Mouse (Mus musculus) heart, embryonic 13.5 days (tissue): ENCODE results near the gene Doc2a. TPM values are rescaled to one million over a fixed set of nuclear protein-coding genes. Genes with fewer than 3 reads are reported as not detected.

Experiments used
- ATAC-seq: fragments of 200-750 bp; cut with Nextera tagmentation; 2 replicates; pipeline ENCODE4 v1.8.0; 2017; ENCODE audit warnings: moderate TSS enrichment; ENCODE audit not compliant: insufficient number of reproducible peaks, low FRiP score, low TSS enrichment; ENCODE audit errors: extremely low read depth
- H3K27ac ChIP-seq: fragments of 300-500 bp; sonication (generic); replicated peaks from 2 replicates; pipeline ENCODE4 v1.5.1; 2015; ENCODE audit warnings: moderate library complexity, mild to moderate bottlenecking, inconsistent platforms
- H3K27me3 ChIP-seq: fragments of 300-500 bp; sonication (generic); replicated peaks from 2 replicates; pipeline ENCODE4 v1.6.1; 2015; ENCODE audit warnings: mild to moderate bottlenecking, inconsistent platforms
- H3K36me3 ChIP-seq: fragments of 300-500 bp; sonication (generic); 2 replicates; pipeline ENCODE4 v1.6.1; 2015; ENCODE audit warnings: mild to moderate bottlenecking, inconsistent platforms
- H3K4me1 ChIP-seq: fragments of 300-500 bp; sonication (generic); 2 replicates; pipeline ENCODE4 v1.6.1; 2015; ENCODE audit warnings: inconsistent platforms
- H3K4me2 ChIP-seq: fragments of 300-500 bp; sonication (generic); 2 replicates; pipeline ENCODE4 v1.6.1; 2015; ENCODE audit warnings: inconsistent platforms, mild to moderate bottlenecking, moderate library complexity
- H3K4me3 ChIP-seq: fragments of 300-500 bp; sonication (generic); 2 replicates; pipeline ENCODE4 v1.5.1; 2015; ENCODE audit warnings: moderate library complexity, mild to moderate bottlenecking, inconsistent platforms
- H3K9ac ChIP-seq: fragments of 300-500 bp; sonication (generic); 2 replicates; pipeline ENCODE4 v1.6.1; 2015; ENCODE audit warnings: inconsistent platforms, mild to moderate bottlenecking, moderate library complexity
- H3K9me3 ChIP-seq: fragments of 300-500 bp; sonication (generic); 2 replicates; pipeline ENCODE4 v1.6.1; 2016; ENCODE audit warnings: inconsistent platforms
- WGBS: fragments of 180-500 bp; shearing (Covaris S2); methylation state at CpG from one replicate; pipeline ENCODE4 v1.1.7; 2015; ENCODE audit warnings: mixed read lengths; 5-methylcytosine and 5-hydroxymethylcytosine counted together
- polyA plus RNA-seq: library from polyadenylated mRNA; unstranded; fragments of >200 nt; fragmentation: Nextera tagmentation; extraction: Ambion mirVana; gene quantifications from 2 replicates; pipeline ENCODE4 v1.2.1, GENCODE M21; 2015

Doc2a gene
- polyA plus RNA-seq, 1 experiment from 2014 or later: 0.17 TPM

DNA sequence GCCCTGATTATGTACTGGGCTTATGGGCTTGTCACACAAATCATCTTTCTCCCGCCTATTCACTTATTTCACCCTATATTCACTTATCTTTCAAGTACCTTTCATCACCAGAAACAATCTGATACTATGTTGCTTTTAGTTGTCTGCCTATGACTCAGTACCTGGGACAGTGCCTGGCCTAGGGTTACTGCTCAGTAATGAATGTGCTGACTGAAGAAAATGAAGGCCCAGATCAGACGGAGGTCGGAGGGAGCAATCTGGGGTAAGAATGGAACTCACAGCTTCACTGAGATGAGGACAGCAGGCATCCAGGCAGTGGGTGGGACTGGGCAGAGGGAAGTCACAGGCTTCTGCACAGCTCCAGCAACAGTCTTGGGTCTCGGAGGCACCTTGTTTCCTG lies 39.8 kb upstream of the Doc2a start:
- Histone ChIP-seq H3K27ac (peak overlapping the region; percentile 89; the same call in 1 of the 2 replicates), H3K9me3 (no peaks in the 10 kb centered on the region), H3K9ac (peak overlapping the region; percentile 91), H3K27me3 (no peaks in the 10 kb centered on the region), H3K36me3 (peaks cover 24% of the 10 kb centered on the region), H3K4me2 (peak overlapping the region; percentile 93), H3K4me3 (0 out of 2 replicates have a peak overlapping the region, but pooled peaks have one; percentile 74), H3K4me1 (peaks cover 32% of the 10 kb centered on the region)
- 57% methylated on average over 4 of the region's 4 CpGs for WGBS
- no peak for ATAC-seq

DNA sequence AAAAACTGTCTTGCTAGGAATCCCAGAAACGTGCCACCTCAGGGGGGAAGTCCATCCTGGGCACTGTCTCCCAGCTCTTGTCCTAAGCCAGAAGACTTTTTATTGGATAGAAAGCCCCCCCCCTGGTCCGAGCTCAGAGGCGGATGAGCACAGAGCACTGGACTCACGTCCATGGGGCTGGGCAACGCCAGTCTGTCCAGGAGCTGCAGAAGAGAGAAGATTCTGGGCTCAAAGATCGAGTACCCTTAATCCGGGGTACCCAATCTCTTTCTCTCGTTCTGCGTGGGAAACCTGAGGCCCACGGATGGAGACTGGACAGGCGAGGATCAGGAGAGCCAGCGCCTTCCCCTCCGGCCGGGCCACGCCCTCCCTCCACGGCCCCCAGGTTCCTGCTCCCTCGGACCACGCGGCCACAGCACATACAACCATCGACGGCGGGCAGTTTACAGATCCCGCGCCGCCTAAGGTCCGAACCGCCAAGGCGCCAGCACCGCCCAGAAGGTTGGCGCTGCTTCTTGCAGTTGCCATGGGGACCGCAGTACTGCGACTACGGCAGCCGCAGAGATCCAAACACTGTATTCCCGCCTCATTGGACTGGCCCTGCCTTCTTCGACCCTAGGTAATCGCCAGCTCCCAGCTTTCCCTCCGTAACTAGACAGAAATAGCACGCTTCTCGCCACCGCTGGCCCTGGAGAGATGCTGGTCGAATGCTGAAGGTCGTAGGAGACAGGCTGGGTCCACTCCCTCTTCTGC lies 38.3 kb upstream of the Doc2a start:
- Histone ChIP-seq H3K27ac (peak overlapping the region; percentile 89), H3K9me3 (no peaks in the 10 kb centered on the region), H3K27me3 (no peaks in the 10 kb centered on the region), H3K4me2 (peak overlapping the region; percentile 93), H3K36me3 (peaks cover 18% of the 10 kb centered on the region), H3K4me3 (peak overlapping the region; percentile 74), H3K4me1 (peaks cover 32% of the 10 kb centered on the region), H3K9ac (peak overlapping the region; percentile 91)
- under 1% methylated on average over 43 of the region's 43 CpGs for WGBS
- ATAC-seq: peak; percentile 74

DNA sequence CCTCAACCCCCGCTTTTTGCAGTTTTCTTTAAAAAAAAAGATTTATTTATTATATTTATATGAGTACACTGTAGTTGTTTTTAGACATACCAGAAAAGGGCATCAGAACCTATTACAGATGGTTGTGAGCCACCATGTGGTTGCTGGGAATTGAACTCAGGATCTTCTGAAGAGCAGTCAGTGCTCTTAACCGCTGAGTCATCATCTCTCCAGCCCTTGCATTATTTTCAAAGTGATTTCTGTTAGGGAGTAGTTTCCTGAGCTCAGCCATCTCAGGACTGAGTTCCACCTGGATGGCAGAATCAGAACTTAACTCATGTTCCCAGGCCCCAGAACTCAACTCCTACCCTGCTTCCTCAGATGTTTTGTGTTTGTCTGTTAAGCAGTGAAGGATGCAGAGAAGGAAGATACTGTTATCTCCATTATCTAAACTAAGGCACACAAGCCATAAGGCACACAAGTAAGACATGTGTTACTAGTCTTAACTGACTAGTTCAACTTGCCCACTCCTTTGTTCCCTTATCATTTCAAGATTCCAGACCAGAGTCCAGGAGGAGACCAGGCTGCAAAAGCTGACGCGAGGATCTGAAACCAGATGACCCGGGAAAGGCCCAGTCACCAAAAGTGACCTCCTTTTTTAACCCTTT lies 37.4 kb upstream of the Doc2a start:
- Histone ChIP-seq H3K9ac (peak overlapping the region; percentile 91), H3K27me3 (no peaks in the 10 kb centered on the region), H3K4me2 (peak overlapping the region; percentile 93), H3K9me3 (no peaks in the 10 kb centered on the region), H3K36me3 (peaks cover 10% of the 10 kb centered on the region), H3K4me3 (peak overlapping the region; percentile 74; the same call in 1 of the 2 replicates), H3K27ac (peak overlapping the region; percentile 89), H3K4me1 (peaks cover 32% of the 10 kb centered on the region)
- 41% methylated on average over 5 of the region's 5 CpGs for WGBS
- no peak for ATAC-seq

DNA sequence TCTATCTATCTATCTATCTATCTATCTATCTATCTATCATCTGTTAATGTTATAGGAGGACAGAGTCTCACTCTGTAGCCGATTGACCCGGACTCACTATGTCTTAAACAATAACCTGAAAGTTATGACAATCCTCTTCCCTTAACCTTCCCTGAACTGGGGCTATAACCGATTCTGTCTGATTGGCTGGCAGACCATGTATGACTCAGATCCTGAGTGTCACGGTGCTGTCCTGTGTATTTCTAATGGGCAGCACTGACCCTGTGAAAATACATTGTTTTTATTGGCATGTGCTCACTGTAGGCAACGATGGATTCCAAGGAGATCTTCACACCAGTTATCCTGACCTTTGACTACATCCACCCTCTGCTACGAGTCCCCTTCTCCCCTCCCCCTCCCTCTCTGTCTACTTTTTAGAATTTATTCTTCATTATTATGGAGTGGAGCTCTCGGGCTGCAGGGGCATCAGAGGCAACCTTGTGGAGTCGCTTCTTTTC lies 31.4 kb upstream of the Doc2a start:
- no peak overlapping the region for H3K4me3 ChIP-seq
- no peak for ATAC-seq
- no peak overlapping the region for H3K27ac ChIP-seq
- 0 out of 2 replicates have a peak, but pooled peaks cover 3% of the 10 kb centered on the region for H3K27me3 ChIP-seq
- no peak overlapping the region for H3K4me2 ChIP-seq
- H3K9me3 ChIP-seq: no peaks in the 10 kb centered on the region
- WGBS: 59% methylated on average over 8 of the region's 8 CpGs
- no peaks in the 10 kb centered on the region for H3K36me3 ChIP-seq
- no peaks in the 10 kb centered on the region for H3K4me1 ChIP-seq
- H3K9ac ChIP-seq: no peak overlapping the region

DNA sequence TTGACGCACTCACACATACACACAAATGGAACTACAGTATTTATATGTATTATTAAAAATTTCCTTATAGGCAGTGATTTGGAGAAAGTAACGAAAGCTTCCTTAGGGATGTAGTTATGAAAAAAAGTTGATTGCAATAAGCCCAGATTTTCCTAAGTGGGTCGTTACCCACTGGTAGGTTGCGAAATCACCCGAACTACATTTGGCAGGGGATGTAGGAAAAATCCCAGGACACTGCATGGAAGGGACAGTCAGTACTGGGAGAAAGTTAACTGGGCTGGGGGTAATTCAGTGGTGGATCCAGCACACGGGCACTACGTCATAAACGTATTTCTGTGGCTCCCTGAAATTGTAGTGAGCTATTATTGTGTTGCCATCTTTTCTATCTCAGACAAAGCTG lies 30.7 kb upstream of the Doc2a start:
- no peak overlapping the region for H3K4me3 ChIP-seq
- H3K27ac ChIP-seq: no peak overlapping the region
- peaks cover 10% of the 10 kb centered on the region; the same call in 1 of the 2 replicates for H3K27me3 ChIP-seq
- H3K4me2 ChIP-seq: no peak overlapping the region
- WGBS: 84% methylated on average over 8 of the region's 8 CpGs
- H3K36me3 ChIP-seq: no peaks in the 10 kb centered on the region
- ATAC-seq: no peak
- H3K4me1 ChIP-seq: no peaks in the 10 kb centered on the region
- H3K9me3 ChIP-seq: no peaks in the 10 kb centered on the region
- no peak overlapping the region for H3K9ac ChIP-seq

DNA sequence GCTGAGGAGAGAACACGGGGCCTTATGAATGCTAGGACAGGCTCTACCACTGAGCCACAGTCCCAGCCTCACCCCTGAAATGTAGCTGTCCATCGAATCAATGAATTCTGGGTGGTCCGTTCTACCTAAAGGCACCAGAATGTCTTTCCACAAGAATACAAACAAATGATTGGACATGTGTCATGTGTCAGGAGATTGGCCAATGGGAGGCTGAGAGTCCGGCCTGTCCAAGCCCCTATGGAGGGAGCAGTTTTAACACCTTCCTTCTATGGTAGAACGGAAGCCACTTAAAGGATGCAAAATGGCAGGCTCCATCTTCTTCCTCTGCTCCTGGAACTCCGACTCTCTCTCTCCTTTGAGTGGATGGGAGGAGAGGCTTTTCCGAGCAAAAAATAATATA lies 29.6 kb upstream of the Doc2a start:
- ATAC-seq: no peak
- WGBS: 84% methylated on average over 7 of the region's 7 CpGs

DNA sequence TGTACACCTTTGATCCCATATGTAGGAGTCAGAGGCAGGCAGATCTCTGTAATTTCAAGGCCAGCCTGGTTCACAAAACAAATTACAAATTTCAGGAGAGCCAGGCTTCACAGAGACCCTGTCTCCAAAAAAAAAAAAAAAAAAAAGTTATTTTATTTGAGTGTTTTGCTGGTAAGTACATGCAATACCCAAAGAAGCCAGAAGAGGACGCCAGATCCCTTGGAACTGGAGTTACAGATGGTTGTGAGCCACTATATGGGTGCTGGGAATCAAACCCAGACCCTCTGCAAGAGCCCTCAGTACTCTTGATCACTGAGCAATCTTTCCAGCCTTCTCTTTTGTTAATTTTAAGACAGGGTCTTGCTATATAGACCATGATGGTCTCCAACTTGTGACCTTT lies 28.4 kb upstream of the Doc2a start:
- no peak for ATAC-seq
- Histone ChIP-seq H3K27me3 (peaks cover 29% of the 10 kb centered on the region), H3K9ac (no peak overlapping the region), H3K27ac (no peak overlapping the region), H3K4me2 (no peak overlapping the region), H3K4me1 (peaks cover 16% of the 10 kb centered on the region), H3K36me3 (no peaks in the 10 kb centered on the region), H3K9me3 (no peaks in the 10 kb centered on the region), H3K4me3 (no peak overlapping the region)
- WGBS: 20% methylated on average over 1 of the region's 1 CpGs

More for the DNA sequence above, 29.6 kb upstream of the Doc2a start:
- H3K9me3 ChIP-seq: no peaks in the 10 kb centered on the region
- no peaks in the 10 kb centered on the region for H3K36me3 ChIP-seq
- H3K4me1 ChIP-seq: peaks cover 7% of the 10 kb centered on the region
- H3K27ac ChIP-seq: no peak overlapping the region
- peaks cover 17% of the 10 kb centered on the region for H3K27me3 ChIP-seq
- no peak overlapping the region for H3K9ac ChIP-seq
- no peak overlapping the region for H3K4me2 ChIP-seq
- no peak overlapping the region for H3K4me3 ChIP-seq

DNA sequence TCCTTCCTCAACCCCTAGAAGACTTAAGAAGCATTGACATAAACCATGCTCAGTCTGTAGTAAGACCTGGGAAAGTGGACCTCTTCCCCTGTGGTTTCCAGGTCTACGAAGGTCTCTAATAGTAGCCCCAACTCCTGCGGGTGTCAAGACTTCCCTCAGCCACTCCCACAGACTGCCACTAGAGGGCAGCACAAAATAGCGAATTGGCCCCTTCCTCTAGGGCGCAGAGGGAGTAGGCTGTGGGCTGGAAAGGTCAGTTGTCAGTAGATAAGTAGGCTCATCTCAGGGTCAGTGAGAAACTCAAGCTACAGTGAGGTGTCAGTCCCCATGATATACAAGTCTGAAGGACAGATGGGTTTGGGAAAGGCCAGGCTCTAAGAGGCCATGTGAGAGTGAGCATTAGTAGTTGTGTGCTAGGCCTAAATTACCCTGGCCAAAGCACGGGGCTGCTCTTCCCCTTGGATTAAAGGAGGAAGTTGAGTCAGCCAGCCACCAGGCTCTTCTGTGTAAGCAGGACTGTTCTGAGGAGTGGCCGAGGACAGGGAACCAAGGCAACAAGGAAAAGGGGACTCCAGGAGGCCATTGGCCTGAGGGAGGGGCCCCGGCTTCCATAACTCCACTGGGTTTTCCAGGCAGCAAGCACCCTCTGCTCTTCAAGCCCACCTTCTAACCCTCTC lies 25.2 kb upstream of the Doc2a start:
- no peaks in the 10 kb centered on the region for H3K9me3 ChIP-seq
- no peak for ATAC-seq
- 17% methylated on average over 7 of the region's 7 CpGs for WGBS

DNA sequence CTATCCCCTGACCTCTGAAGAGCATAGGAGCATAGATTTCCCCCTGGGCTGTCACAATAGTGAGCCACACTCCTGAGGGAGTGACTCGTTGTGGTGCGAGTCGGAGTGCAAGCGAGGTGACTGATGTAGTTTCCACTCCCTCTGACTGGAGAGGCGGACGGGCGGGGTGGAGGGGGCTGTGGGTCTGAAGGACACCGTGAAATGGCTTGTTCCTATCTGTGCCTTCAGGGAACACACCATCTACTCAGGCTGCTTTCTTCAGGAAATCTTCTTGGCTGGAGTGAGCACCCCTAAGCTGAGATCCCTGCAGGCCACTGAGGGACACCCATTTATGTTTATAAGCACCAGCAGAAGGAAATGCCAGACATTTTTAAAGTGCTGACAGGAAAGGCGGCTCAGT lies 24.5 kb upstream of the Doc2a start:
- Histone ChIP-seq H3K27ac (no peak overlapping the region), H3K27me3 (peaks cover 67% of the 10 kb centered on the region), H3K36me3 (no peaks in the 10 kb centered on the region), H3K4me3 (peak overlapping the region; percentile 39; the same call in 1 of the 2 replicates), H3K4me1 (peaks cover 16% of the 10 kb centered on the region), H3K9ac (no peak overlapping the region; the same call in 1 of the 2 replicates), H3K4me2 (peak overlapping the region; percentile 65), H3K9me3 (no peaks in the 10 kb centered on the region)
- WGBS: 10% methylated on average over 9 of the region's 9 CpGs
- no peak for ATAC-seq

More for the DNA sequence above, 25.2 kb upstream of the Doc2a start:
- Histone ChIP-seq H3K9ac (no peak overlapping the region), H3K4me3 (no peak overlapping the region), H3K4me2 (no peak overlapping the region), H3K27me3 (peaks cover 60% of the 10 kb centered on the region), H3K36me3 (no peaks in the 10 kb centered on the region), H3K4me1 (peaks cover 16% of the 10 kb centered on the region), H3K27ac (no peak overlapping the region)

DNA sequence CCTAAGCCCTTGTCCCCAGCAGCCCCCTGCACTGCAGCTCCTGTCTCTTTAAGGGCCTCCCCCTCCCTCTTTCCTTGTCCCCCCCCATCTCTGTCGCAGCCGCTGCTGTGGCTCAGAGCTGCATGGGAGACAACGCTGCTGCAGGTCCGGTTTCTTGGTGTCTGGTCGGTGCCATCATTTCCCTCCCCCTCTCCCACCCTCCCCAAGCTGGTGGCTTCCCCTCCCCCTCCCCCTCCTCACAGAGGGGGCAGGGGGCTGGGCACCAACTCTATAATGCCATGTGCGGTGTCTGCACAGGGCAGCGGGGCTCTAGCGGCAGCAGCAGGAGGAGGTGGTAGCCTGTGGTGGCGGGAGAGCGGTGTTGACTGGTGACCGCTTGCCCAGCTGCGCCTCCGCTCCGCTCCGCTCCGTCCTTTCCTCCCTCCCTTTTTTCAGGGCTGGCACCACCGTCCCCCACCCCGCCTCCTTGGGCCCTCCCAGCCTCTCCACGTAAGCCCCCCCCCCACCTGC lies 24.0 kb upstream of the Doc2a start:
- under 1% methylated on average over 16 of the region's 19 CpGs for WGBS
- peaks cover 68% of the 10 kb centered on the region for H3K27me3 ChIP-seq
- no peak for ATAC-seq
- peak overlapping the region; percentile 65 for H3K4me2 ChIP-seq
- no peak overlapping the region for H3K27ac ChIP-seq
- peak overlapping the region; percentile 39 for H3K4me3 ChIP-seq
- peaks cover 16% of the 10 kb centered on the region for H3K4me1 ChIP-seq
- no peaks in the 10 kb centered on the region for H3K9me3 ChIP-seq
- peak overlapping the region; percentile 71 for H3K9ac ChIP-seq
- H3K36me3 ChIP-seq: no peaks in the 10 kb centered on the region

DNA sequence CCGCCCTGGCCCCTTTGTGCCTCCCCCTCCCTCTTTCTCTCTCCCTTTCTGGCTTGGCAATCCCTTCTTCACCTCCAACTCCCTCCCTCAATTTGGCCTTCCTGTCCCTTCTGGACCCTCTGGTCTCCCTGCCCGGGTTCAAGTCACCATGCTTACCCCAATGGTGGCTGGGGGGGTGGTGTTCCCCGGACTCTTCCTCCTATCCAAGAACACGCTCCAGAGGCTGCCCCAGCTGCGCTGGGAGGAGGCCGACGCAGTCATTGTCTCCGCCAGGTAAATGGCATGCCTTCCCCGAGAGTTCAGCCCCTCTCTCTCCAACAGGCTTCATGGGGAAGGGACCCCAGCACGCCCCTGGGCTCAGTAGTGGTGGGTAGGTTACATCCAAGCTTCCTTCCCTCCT lies 23.3 kb upstream of the Doc2a start:
- Histone ChIP-seq H3K9me3 (no peaks in the 10 kb centered on the region), H3K9ac (no peak overlapping the region), H3K27ac (no peak overlapping the region), H3K36me3 (no peaks in the 10 kb centered on the region), H3K4me3 (no peak overlapping the region), H3K4me2 (no peak overlapping the region), H3K4me1 (peaks cover 16% of the 10 kb centered on the region), H3K27me3 (peaks cover 75% of the 10 kb centered on the region)
- WGBS: 14% methylated on average over 10 of the region's 10 CpGs
- ATAC-seq: no peak
